Mouse (Mus musculus): Measurements from ENCODE around the gene Zfc3h1.

- TF ChIP-seq CTCF (IDR thresholded peaks at IDR 0.05; ENCODE audit: borderline replicate concordance, control insufficient read depth, extremely low read depth, insufficient read depth, low read length, poor library complexity) (no peak), POLR2A (IDR thresholded peaks at IDR 0.05; ENCODE audit: control insufficient read depth, extremely low read depth, insufficient read depth, low read length, poor library complexity) (no peak)
Measured at GRCm38 (mm10) chr10:115350810-115351397, 33.9 kb upstream of the Zfc3h1 start.
